Mouse (Mus musculus): ENCODE results near the gene Gm7173. TPM values are rescaled to one million over a fixed set of nuclear protein-coding genes. Genes with fewer than 3 reads are reported as not detected.

The Gm7173 gene
- polyA plus RNA-seq (2016; fragmentation: Nextera tagmentation; extraction: Ambion mirVana) = 0.20 and 0.33 TPM in 2 replicates

DNA sequence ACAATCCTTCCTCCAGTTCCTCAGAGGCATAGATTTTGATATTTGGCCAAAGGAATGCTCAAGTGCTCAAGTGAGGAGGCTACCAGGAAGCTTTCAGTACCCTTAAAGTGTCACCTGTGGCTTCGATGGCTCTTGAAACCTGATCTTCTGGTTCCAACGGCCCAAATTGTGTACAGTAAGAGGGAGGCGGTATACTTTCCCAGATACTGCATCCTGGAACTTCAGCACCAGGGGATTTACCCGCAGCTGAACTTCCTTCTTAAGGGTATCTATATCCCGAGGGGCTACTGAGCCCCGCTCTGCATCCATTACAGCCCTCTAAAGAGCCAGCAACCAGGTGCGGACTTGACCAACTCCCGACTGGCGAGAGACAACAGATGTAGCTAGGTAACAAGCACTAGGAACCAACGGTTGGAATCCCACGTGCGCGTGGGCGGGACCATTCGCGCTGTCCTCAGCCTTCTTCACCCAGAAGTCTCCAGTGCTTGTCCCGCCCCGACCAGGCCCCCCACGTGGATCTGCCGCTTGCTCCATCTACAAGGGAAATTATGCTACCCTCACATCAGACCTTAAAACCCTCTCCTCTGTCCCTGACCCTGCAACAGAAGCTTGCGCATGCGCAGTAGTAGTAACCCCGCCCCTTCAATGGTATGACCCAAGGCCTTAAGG is at the start of gene Gm7173:
Gene Gm7173 (minus strand): TSS at position 309 of the 669 bp plus-strand sequence.
- no peak for ATAC-seq (ENCODE audit: insufficient number of reproducible peaks, low FRiP score)
- H3K9me3 ChIP-seq (replicated peaks) = no peaks in the 10 kb centered on the region
- WGBS = 22% methylated on average over 23 of the region's 23 CpGs
- H3K4me3 ChIP-seq = peak within 1 kb of the TSS; percentile 48
- no peaks in the 10 kb centered on the region for H3K36me3 ChIP-seq
- H3K4me2 ChIP-seq = peak within 1 kb of the TSS; percentile 64
- H3K27me3 ChIP-seq (replicated peaks) = no peaks in the 10 kb centered on the region
- no peak within 1 kb of the TSS for H3K27ac ChIP-seq (ENCODE audit: poor library complexity, severe bottlenecking)
- no peaks in the 10 kb centered on the region for H3K4me1 ChIP-seq (replicated peaks)
- 0 out of 2 replicates have a peak within 1 kb of the TSS, but pooled peaks have one; percentile 36 for H3K9ac ChIP-seq

DNA sequence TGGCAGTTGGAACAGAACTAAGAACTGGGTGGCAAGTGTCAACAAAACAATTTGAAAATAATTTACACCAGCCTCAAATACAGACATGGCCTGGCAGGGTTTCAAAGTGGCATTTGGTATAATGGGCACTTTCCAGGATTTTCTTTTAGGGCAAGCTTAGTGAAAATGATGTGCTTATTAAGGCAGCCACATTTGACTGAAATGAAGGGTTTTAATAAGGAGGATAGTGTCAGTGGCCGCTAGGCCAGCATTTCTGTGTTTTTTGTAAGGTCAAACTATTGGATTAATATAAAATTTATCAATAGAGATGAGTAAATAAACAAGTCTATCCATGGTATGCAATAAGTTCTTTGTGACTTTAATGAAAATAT is 546 bp upstream of the Gm7173 start:
- Histone ChIP-seq H3K4me1 (replicated peaks) (no peaks in the 10 kb centered on the region), H3K9ac (no peak overlapping the region), H3K4me3 (peak overlapping the region; percentile 48), H3K27me3 (replicated peaks) (no peaks in the 10 kb centered on the region), H3K36me3 (no peaks in the 10 kb centered on the region), H3K27ac (ENCODE audit: poor library complexity, severe bottlenecking) (no peak overlapping the region), H3K9me3 (replicated peaks) (no peaks in the 10 kb centered on the region), H3K4me2 (peak overlapping the region; percentile 64)
- 55% methylated on average over 1 of the region's 1 CpGs for WGBS
- no peak for ATAC-seq (ENCODE audit: insufficient number of reproducible peaks, low FRiP score)

DNA sequence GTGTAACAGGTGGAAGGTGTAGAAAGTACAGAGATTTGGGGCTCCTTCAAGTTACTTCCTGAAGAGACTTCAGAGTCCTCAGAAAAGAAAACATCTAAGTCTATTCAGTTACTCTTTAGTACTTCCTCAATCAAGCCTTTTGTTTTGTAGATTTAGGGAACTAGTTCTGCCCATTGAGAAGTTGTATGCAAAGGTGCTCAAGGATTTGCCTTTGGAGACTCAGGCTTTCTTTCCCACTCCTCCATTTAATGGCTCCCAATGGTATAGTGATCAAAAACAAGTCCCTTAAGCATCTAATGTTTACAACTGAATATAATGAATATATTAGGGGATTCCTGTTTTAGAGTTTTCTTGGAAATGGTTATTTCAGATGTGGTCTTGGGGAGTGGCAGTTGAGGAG is 200.3 kb downstream of the Gm7173 start:
- ATAC-seq (ENCODE audit: insufficient number of reproducible peaks, low FRiP score) = no peak
- no peaks in the 10 kb centered on the region for H3K27me3 ChIP-seq (replicated peaks)
- H3K9ac ChIP-seq = no peak overlapping the region
- no peaks in the 10 kb centered on the region for H3K4me1 ChIP-seq (replicated peaks)
- H3K36me3 ChIP-seq = no peaks in the 10 kb centered on the region
- H3K4me2 ChIP-seq = no peak overlapping the region
- no peaks in the 10 kb centered on the region for H3K9me3 ChIP-seq (replicated peaks)
- H3K4me3 ChIP-seq = no peak overlapping the region
- no peak overlapping the region for H3K27ac ChIP-seq (ENCODE audit: poor library complexity, severe bottlenecking)

Other genes with a start within 250 kb of the Gm7173 start
- 0.24 TPM in 1 of 2 replicates, not detected in the other for gene Mageb16, start 154.2 kb upstream of the Gm7173 start, polyA plus RNA-seq (2016; fragmentation: Nextera tagmentation; extraction: Ambion mirVana)